Mouse (Mus musculus): ENCODE data around the gene Grip1. TPM values are rescaled to one million over a fixed set of nuclear protein-coding genes. Genes with fewer than 3 reads are reported as not detected.

Gene Grip1
- total and polyA plus RNA-seq, 2 experiments from 2014 or later: 0.38 to 0.67 TPM

DNA sequence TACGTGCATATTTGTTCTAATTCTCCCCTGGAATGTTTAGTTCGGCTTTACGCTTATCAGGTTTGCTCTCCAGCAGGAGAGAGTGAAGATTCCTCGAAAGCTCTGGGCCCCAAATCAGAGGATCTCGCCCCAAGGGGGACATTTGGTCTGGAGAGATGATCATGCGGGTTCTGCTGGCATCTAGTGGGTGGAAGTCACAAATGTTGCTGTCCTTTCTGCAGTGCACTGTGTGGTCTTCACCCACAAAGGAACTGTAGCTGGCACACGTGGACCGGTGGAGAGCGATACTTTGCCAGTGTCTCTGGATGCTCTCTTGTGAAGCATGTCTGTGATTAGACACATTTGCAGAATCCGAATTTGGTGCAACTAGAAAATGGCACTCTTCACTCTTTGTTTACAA, 186.9 kb downstream of the Grip1 start:
- ATAC-seq (ENCODE audit: insufficient read depth, low read depth) (no peak), DNase-seq (ENCODE audit: low spot score) (no peak)
- TF ChIP-seq EP300 (IDR thresholded peaks at IDR 0.05; ENCODE audit: low read depth) (no peak), CTCF (IDR thresholded peaks at IDR 0.05; ENCODE audit: low read depth) (peak; percentile 20; the same call in 1 of the 2 replicates)
- Histone ChIP-seq H3K9ac (replicated peaks; ENCODE audit: low read depth, low read length) (no peak overlapping the region), H3K9me3 (replicated peaks; ENCODE audit: control insufficient read depth, low read length) (no peaks in the 10 kb centered on the region), H3K36me3 (replicated peaks; ENCODE audit: control insufficient read depth, insufficient read depth, low read length) (no peaks in the 10 kb centered on the region), H3K27me3 (ENCODE audit: control insufficient read depth, insufficient read depth, low read length) (no peaks in the 10 kb centered on the region), H3K27ac (ENCODE audit: low read depth) (no peak overlapping the region), H3K4me3 (ENCODE audit: low read depth, low read length) (no peak overlapping the region), H3K4me1 (ENCODE audit: control insufficient read depth, insufficient read depth) (no peaks in the 10 kb centered on the region), H3K4me2 (ENCODE audit: low read depth, low read length) (no peak overlapping the region)
- WGBS: 56% methylated on average over 10 of the region's 10 CpGs

DNA sequence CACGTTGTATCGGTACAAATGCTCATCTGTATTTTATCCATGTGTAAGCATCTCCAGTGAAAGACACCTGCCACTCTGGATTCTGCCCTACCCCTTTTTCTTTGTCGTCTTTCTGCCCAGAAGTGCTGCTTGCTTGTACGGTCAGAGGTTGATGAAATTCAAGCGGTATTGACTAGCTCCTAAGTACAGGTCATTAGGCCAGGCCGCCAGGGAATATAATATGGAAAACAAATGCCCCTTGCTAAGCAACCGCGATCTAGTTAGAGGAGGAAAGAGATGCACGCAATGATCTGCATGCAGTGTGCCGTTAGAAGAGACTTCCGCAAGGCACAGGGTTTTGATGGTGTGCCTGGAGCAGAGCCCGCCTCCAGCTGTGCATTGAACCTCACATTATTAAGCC, 187.4 kb downstream of the Grip1 start:
- no peaks in the 10 kb centered on the region for H3K4me1 ChIP-seq (ENCODE audit: control insufficient read depth, insufficient read depth)
- no peak for TF ChIP-seq EP300 (IDR thresholded peaks at IDR 0.05; ENCODE audit: low read depth)
- TF ChIP-seq CTCF (IDR thresholded peaks at IDR 0.05; ENCODE audit: low read depth): no peak
- no peak overlapping the region for H3K4me2 ChIP-seq (ENCODE audit: low read depth, low read length)
- no peak overlapping the region for H3K4me3 ChIP-seq (ENCODE audit: low read depth, low read length)
- H3K36me3 ChIP-seq (replicated peaks; ENCODE audit: control insufficient read depth, insufficient read depth, low read length): no peaks in the 10 kb centered on the region
- DNase-seq (ENCODE audit: low spot score) (no peak), ATAC-seq (ENCODE audit: insufficient read depth, low read depth) (no peak)
- H3K9me3 ChIP-seq (replicated peaks; ENCODE audit: control insufficient read depth, low read length): no peaks in the 10 kb centered on the region
- no peaks in the 10 kb centered on the region for H3K27me3 ChIP-seq (ENCODE audit: control insufficient read depth, insufficient read depth, low read length)
- no peak overlapping the region for H3K27ac ChIP-seq (ENCODE audit: low read depth)
- H3K9ac ChIP-seq (replicated peaks; ENCODE audit: low read depth, low read length): no peak overlapping the region
- WGBS: 83% methylated on average over 12 of the region's 12 CpGs

DNA sequence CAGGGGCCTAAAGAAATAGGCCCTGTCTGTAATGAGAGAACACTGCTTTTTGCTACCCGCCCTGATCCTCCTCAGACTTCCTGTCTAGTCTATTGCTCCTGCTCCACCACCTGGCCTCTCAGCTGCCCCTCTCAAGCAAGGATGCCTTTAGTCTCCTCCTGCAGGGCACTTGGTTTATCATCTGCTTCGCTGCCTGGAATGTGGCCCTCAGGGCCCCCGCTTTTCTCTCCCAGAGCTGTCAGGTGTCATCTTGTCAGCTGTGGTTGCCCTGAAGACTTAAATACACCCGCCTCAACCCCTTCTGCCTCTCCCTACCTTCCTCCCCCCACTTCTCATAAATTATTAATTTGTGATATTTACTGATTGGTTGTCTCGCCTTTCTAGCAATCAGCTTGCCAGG, 190.7 kb downstream of the Grip1 start:
- no peaks in the 10 kb centered on the region for H3K4me1 ChIP-seq (ENCODE audit: control insufficient read depth, insufficient read depth)
- no peak overlapping the region for H3K27ac ChIP-seq (ENCODE audit: low read depth)
- no peaks in the 10 kb centered on the region for H3K9me3 ChIP-seq (replicated peaks; ENCODE audit: control insufficient read depth, low read length)
- ATAC-seq (ENCODE audit: insufficient read depth, low read depth) (no peak), DNase-seq (ENCODE audit: low spot score) (no peak)
- 55% methylated on average over 5 of the region's 5 CpGs for WGBS
- TF ChIP-seq CTCF (IDR thresholded peaks at IDR 0.05; ENCODE audit: low read depth) (no peak), EP300 (IDR thresholded peaks at IDR 0.05; ENCODE audit: low read depth) (no peak)
- no peak overlapping the region for H3K4me2 ChIP-seq (ENCODE audit: low read depth, low read length)
- no peak overlapping the region for H3K4me3 ChIP-seq (ENCODE audit: low read depth, low read length)
- no peaks in the 10 kb centered on the region for H3K36me3 ChIP-seq (replicated peaks; ENCODE audit: control insufficient read depth, insufficient read depth, low read length)
- no peaks in the 10 kb centered on the region for H3K27me3 ChIP-seq (ENCODE audit: control insufficient read depth, insufficient read depth, low read length)
- no peak overlapping the region for H3K9ac ChIP-seq (replicated peaks; ENCODE audit: low read depth, low read length)

DNA sequence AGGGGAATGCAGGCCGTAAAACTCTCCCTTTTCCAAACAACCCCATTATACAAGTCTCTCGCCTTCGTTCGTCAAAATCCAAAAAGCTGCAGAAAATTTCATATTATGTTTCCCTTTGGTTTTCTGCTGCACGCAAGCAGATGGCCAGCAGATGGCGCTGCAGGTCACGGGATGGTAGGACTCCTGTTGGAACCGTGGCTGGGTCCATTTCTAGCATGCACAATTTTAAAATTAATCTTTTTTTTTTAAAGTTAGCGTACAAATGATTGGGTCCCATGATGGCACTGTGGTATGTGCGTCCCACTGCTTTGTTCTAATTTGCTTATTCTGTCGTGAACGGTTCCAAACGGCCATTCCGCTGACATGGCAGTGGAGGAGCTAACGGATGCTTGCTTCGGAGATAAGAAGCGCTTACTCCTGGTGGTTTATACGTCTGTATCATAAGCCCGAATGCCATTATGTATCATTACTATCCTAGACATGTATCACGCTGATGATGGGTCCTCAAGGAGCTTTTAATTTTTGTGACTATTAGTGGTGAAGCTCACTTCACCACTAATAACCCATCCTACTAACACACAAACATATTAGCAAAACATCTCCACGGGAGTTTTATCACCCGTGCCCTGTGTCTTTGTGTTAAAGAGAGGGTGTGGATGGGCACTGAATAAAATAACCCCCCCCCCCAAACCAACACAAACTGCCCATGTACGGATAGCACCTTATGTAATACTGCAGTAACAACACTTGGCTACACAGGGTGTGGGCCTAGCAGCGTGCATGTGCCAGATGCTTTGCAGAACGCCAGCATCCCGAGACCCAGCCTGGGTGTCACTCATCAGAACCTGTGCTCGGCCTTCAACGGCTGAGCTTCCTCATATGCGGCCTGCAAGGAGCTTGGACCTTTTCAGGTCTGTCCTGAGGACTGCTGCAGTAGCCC, 193.1 kb downstream of the Grip1 start:
- Histone ChIP-seq H3K4me3 (ENCODE audit: low read depth, low read length) (no peak overlapping the region), H3K9ac (replicated peaks; ENCODE audit: low read depth, low read length) (no peak overlapping the region), H3K36me3 (replicated peaks; ENCODE audit: control insufficient read depth, insufficient read depth, low read length) (no peaks in the 10 kb centered on the region), H3K4me2 (ENCODE audit: low read depth, low read length) (no peak overlapping the region), H3K27me3 (ENCODE audit: control insufficient read depth, insufficient read depth, low read length) (no peaks in the 10 kb centered on the region), H3K9me3 (replicated peaks; ENCODE audit: control insufficient read depth, low read length) (no peaks in the 10 kb centered on the region), H3K4me1 (ENCODE audit: control insufficient read depth, insufficient read depth) (no peaks in the 10 kb centered on the region), H3K27ac (ENCODE audit: low read depth) (no peak overlapping the region)
- 60% methylated on average over 29 of the region's 29 CpGs for WGBS
- DNase-seq (ENCODE audit: low spot score) (no peak), ATAC-seq (ENCODE audit: insufficient read depth, low read depth) (no peak)
- TF ChIP-seq CTCF (IDR thresholded peaks at IDR 0.05; ENCODE audit: low read depth): peak; percentile 89
- TF ChIP-seq EP300 (IDR thresholded peaks at IDR 0.05; ENCODE audit: low read depth): no peak

GRCm38 (mm10) chr10:119660677-119661353, 207.2 kb downstream of the Grip1 start:
- peaks cover 15% of the 10 kb centered on the region for H3K9me3 ChIP-seq (replicated peaks; ENCODE audit: control insufficient read depth, low read length)
- H3K4me2 ChIP-seq (ENCODE audit: low read depth, low read length): no peak overlapping the region
- H3K27me3 ChIP-seq (ENCODE audit: control insufficient read depth, insufficient read depth, low read length): no peaks in the 10 kb centered on the region
- no peak overlapping the region for H3K27ac ChIP-seq (ENCODE audit: low read depth)
- H3K4me3 ChIP-seq (ENCODE audit: low read depth, low read length): no peak overlapping the region
- DNase-seq (ENCODE audit: low spot score) (no peak), ATAC-seq (ENCODE audit: insufficient read depth, low read depth) (no peak)
- no peak overlapping the region for H3K9ac ChIP-seq (replicated peaks; ENCODE audit: low read depth, low read length)
- no peaks in the 10 kb centered on the region for H3K36me3 ChIP-seq (replicated peaks; ENCODE audit: control insufficient read depth, insufficient read depth, low read length)
- 60% methylated on average over 7 of the region's 7 CpGs for WGBS
- no peaks in the 10 kb centered on the region for H3K4me1 ChIP-seq (ENCODE audit: control insufficient read depth, insufficient read depth)
- TF ChIP-seq EP300 (IDR thresholded peaks at IDR 0.05; ENCODE audit: low read depth) (no peak), CTCF (IDR thresholded peaks at IDR 0.05; ENCODE audit: low read depth) (no peak)

All from heart, postnatal 0 days (tissue).